Mouse (Mus musculus): ENCODE data around the gene Npcd. TPM values are rescaled to one million over a fixed set of nuclear protein-coding genes. Genes with fewer than 3 reads are reported as not detected.

Npcd gene
- polyA plus RNA-seq (2011; ENCODE audit: insufficient read length, low read depth, missing spikeins) = 1.0 TPM in 1 of 2 replicates, not detected in the other

GRCm38 (mm10) chr15:79834130-79834880 is at the start of gene Npcd, which contains the start of gene Cbx6:
Gene Npcd, minus strand, starts transcription at chr15:79834237.
Gene Cbx6, minus strand, starts transcription at chr15:79834688.
- no peaks in the 10 kb centered on the region for H3K4me1 ChIP-seq (ENCODE audit: control insufficient read depth, insufficient read depth, low read length)
- peak within 1 kb of the TSS; percentile 58 for H3K4me3 ChIP-seq (ENCODE audit: insufficient read depth, low read length)
- peak; percentile 86 for TF ChIP-seq POLR2A (IDR thresholded peaks at IDR 0.05; ENCODE audit: low read depth, low read length)
- no peak for TF ChIP-seq CTCF (IDR thresholded peaks at IDR 0.05; ENCODE audit: borderline replicate concordance, insufficient read depth, low read length)
- peak within 1 kb of the TSS; percentile 82 for H3K27ac ChIP-seq (ENCODE audit: insufficient read depth, low read length)

DNA sequence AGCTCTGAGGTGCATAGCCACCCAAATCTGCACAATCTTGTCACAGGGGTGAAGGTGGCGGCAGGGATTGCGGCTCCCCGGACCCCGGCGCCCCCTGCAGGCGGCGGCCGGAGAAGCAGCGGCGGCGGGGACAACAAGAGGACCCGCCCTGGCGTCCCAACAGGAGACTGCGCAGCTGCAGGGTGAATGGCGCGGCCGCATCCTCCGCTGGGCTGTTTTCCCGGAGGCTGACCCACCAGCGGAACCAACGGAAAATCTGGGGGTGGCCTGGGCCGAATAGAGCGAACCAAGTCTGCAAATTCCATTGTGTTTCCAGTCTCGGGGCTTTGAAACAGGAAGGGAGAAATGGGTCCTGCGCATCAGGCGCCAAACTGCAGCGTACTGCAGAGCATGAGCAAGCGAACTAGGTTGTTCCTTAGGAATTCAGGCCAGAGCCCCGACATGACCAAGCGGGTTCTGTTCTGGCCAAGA is 49.4 kb upstream of the Npcd start:
- TF ChIP-seq POLR2A (IDR thresholded peaks at IDR 0.05; ENCODE audit: low read depth, low read length) (peak; percentile 70), CTCF (IDR thresholded peaks at IDR 0.05; ENCODE audit: borderline replicate concordance, insufficient read depth, low read length) (peak; percentile 54)
- Histone ChIP-seq H3K4me3 (ENCODE audit: insufficient read depth, low read length) (peak overlapping the region; percentile 11; the same call in 1 of the 2 replicates), H3K4me1 (ENCODE audit: control insufficient read depth, insufficient read depth, low read length) (peaks cover 2% of the 10 kb centered on the region; the same call in 1 of the 2 replicates), H3K27ac (ENCODE audit: insufficient read depth, low read length) (peak overlapping the region; percentile 61)

- no peak for TF ChIP-seq CTCF (IDR thresholded peaks at IDR 0.05; ENCODE audit: borderline replicate concordance, insufficient read depth, low read length)
- no peak for TF ChIP-seq POLR2A (IDR thresholded peaks at IDR 0.05; ENCODE audit: low read depth, low read length)
- H3K4me1 ChIP-seq (ENCODE audit: control insufficient read depth, insufficient read depth, low read length) = peaks cover 2% of the 10 kb centered on the region; the same call in 1 of the 2 replicates
- no peak overlapping the region for H3K4me3 ChIP-seq (ENCODE audit: insufficient read depth, low read length)
- H3K27ac ChIP-seq (ENCODE audit: insufficient read depth, low read length) = no peak overlapping the region
These were observed 48.7 kb upstream of the Npcd start for GRCm38 (mm10) chr15:79882623-79883267.

DNA sequence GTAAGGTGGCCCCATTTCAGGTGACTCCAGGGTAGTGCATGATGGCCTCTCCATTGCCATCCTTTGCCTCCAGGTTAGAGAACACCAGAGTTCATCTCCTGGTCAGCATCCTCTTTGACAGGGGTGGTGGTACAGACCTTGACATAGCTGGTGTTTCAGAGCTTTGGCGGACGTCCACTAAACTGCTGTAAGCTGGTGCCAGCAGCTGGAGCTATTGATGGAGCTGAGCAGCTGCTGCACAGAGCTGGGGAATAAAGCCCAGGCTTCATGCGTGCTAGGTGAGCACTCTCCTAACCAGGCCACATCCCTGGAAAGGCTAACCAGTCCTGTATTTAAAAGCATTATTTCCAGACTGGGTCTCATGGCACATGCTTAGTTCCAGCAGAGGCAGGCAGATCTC is 46.4 kb upstream of the Npcd start:
- TF ChIP-seq POLR2A (IDR thresholded peaks at IDR 0.05; ENCODE audit: low read depth, low read length) = no peak
- TF ChIP-seq CTCF (IDR thresholded peaks at IDR 0.05; ENCODE audit: borderline replicate concordance, insufficient read depth, low read length) = no peak
- no peak overlapping the region for H3K27ac ChIP-seq (ENCODE audit: insufficient read depth, low read length)
- H3K4me3 ChIP-seq (ENCODE audit: insufficient read depth, low read length) = no peak overlapping the region
- H3K4me1 ChIP-seq (ENCODE audit: control insufficient read depth, insufficient read depth, low read length) = peaks cover 2% of the 10 kb centered on the region; the same call in 1 of the 2 replicates

DNA sequence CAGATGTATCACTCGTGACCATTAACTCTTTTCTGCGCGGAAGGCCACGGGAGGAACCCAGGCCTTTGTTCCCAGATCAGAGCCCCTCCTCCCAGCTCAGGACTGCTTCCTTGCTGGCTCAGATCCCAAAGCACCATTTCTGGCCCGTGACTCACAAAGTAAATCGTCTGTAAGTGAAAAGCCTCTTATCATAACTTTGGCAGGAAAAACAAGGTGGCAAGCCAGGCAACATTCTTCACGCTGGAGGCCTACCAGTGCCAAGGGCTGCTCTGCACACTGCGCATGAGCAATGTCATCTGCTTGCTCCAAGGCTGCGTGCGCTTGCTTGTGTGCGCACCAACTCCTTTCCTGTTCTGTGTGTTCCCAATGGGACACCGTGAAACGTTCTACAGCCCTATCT is 45.3 kb upstream of the Npcd start:
- Histone ChIP-seq H3K27ac (ENCODE audit: insufficient read depth, low read length) (peak overlapping the region; percentile 22; the same call in 1 of the 2 replicates), H3K4me1 (ENCODE audit: control insufficient read depth, insufficient read depth, low read length) (peaks cover 2% of the 10 kb centered on the region; the same call in 1 of the 2 replicates), H3K4me3 (ENCODE audit: insufficient read depth, low read length) (no peak overlapping the region)
- TF ChIP-seq CTCF (IDR thresholded peaks at IDR 0.05; ENCODE audit: borderline replicate concordance, insufficient read depth, low read length) = no peak
- TF ChIP-seq POLR2A (IDR thresholded peaks at IDR 0.05; ENCODE audit: low read depth, low read length) = peak; percentile 48

GRCm38 (mm10) chr15:79878725-79879136 is 44.7 kb upstream of the Npcd start:
- Histone ChIP-seq H3K4me3 (ENCODE audit: insufficient read depth, low read length) (no peak overlapping the region), H3K27ac (ENCODE audit: insufficient read depth, low read length) (peak overlapping the region; percentile 22; the same call in 1 of the 2 replicates)
- TF ChIP-seq POLR2A (IDR thresholded peaks at IDR 0.05; ENCODE audit: low read depth, low read length) = no peak
- no peak for TF ChIP-seq CTCF (IDR thresholded peaks at IDR 0.05; ENCODE audit: borderline replicate concordance, insufficient read depth, low read length)

DNA sequence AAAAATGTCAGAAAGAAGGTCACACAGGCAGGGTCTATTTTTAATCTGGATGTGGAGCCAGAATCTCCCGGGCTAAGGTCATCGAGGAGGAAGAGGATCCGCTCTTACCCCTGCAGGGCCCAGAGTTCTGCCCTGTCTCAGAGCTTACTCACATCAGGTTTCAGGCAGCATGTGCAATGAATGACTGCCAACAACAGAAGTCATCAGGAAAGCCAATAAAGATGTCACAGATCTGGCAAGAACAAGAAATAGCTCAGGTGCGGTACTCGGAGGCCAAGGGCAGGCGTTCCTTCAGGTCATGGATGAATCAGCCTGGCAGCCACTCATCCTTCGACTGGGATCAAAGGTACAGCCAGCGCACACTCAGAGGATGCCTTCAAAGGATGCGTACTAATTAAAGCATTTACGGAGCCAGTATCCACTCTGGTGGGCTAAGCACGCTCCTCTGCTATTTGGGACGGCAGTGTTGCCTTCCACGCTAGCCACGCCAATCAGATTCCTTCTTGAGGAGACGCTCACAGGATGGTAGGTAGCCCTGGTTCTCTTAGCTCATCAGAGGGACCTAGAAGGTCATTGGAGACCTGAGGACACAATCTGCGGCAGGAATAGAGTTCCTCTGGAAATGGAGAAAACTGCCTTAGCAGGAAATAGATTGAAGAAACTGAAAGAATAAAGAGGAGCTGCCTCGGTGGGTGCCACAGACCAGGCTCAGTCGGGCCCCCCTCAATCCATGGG is 41.4 kb upstream of the Npcd start:
- no peak overlapping the region for H3K27ac ChIP-seq (ENCODE audit: insufficient read depth, low read length)
- no peak overlapping the region for H3K4me3 ChIP-seq (ENCODE audit: insufficient read depth, low read length)
- TF ChIP-seq POLR2A (IDR thresholded peaks at IDR 0.05; ENCODE audit: low read depth, low read length) (no peak), CTCF (IDR thresholded peaks at IDR 0.05; ENCODE audit: borderline replicate concordance, insufficient read depth, low read length) (no peak)
- peaks cover 2% of the 10 kb centered on the region; the same call in 1 of the 2 replicates for H3K4me1 ChIP-seq (ENCODE audit: control insufficient read depth, insufficient read depth, low read length)

More at GRCm38 (mm10) chr15:79878725-79879136, 44.7 kb upstream of the Npcd start:
- H3K4me1 ChIP-seq (ENCODE audit: control insufficient read depth, insufficient read depth, low read length) = peaks cover 2% of the 10 kb centered on the region; the same call in 1 of the 2 replicates

GRCm38 (mm10) chr15:79873995-79874394 is 40.0 kb upstream of the Npcd start:
- Histone ChIP-seq H3K4me3 (ENCODE audit: insufficient read depth, low read length) (no peak overlapping the region), H3K27ac (ENCODE audit: insufficient read depth, low read length) (no peak overlapping the region), H3K4me1 (ENCODE audit: control insufficient read depth, insufficient read depth, low read length) (no peaks in the 10 kb centered on the region)
- no peak for TF ChIP-seq POLR2A (IDR thresholded peaks at IDR 0.05; ENCODE audit: low read depth, low read length)
- no peak for TF ChIP-seq CTCF (IDR thresholded peaks at IDR 0.05; ENCODE audit: borderline replicate concordance, insufficient read depth, low read length)

GRCm38 (mm10) chr15:79873545-79873944 is 39.5 kb upstream of the Npcd start:
- TF ChIP-seq POLR2A (IDR thresholded peaks at IDR 0.05; ENCODE audit: low read depth, low read length) (no peak), CTCF (IDR thresholded peaks at IDR 0.05; ENCODE audit: borderline replicate concordance, insufficient read depth, low read length) (no peak)
- no peak overlapping the region for H3K27ac ChIP-seq (ENCODE audit: insufficient read depth, low read length)
- H3K4me1 ChIP-seq (ENCODE audit: control insufficient read depth, insufficient read depth, low read length) = no peaks in the 10 kb centered on the region
- no peak overlapping the region for H3K4me3 ChIP-seq (ENCODE audit: insufficient read depth, low read length)

All from embryonic fibroblast, embryonic 13.5 days (primary cell).